Mouse (Mus musculus) midbrain, postnatal 0 days (tissue): ENCODE measurements around the gene Mob1a. TPM values are rescaled to one million over a fixed set of nuclear protein-coding genes. Genes with fewer than 3 reads are reported as not detected.

ENCODE experiments used
- ATAC-seq: fragments of 200-750 bp; cut with Nextera tagmentation; 2 replicates; pipeline ENCODE4 v1.8.0; 2017; ENCODE audit warnings: moderate number of reproducible peaks, mild to moderate bottlenecking, moderate TSS enrichment, moderate library complexity; ENCODE audit not compliant: low FRiP score
- DNase-seq: peaks from one replicate; pipeline ENCODE4 v3.0.0-alpha.2; 2015; ENCODE audit warnings: low spot score
- H3K27ac ChIP-seq: fragments of 300-500 bp; sonication (generic); 2 replicates; pipeline ENCODE4 v1.5.1; 2014; ENCODE audit warnings: low read depth, mild to moderate bottlenecking, low read length, mixed read lengths
- H3K27me3 ChIP-seq: fragments of 300-500 bp; sonication (generic); 2 replicates; pipeline ENCODE4 v1.6.1; 2014; ENCODE audit warnings: low read length, control low read depth, mixed read lengths; ENCODE audit not compliant: insufficient read depth
- H3K36me3 ChIP-seq: fragments of 300-500 bp; sonication (generic); 2 replicates; pipeline ENCODE4 v1.6.1; 2014; ENCODE audit warnings: low read length, control low read depth, mixed read lengths; ENCODE audit not compliant: insufficient read depth
- H3K4me1 ChIP-seq: fragments of 300-500 bp; sonication (generic); 2 replicates; pipeline ENCODE4 v1.6.1; 2014; ENCODE audit warnings: mild to moderate bottlenecking, control low read depth, antibody characterized with exemption, low read length, mixed read lengths; ENCODE audit not compliant: insufficient read depth
- H3K4me2 ChIP-seq: fragments of 300-500 bp; sonication (generic); 2 replicates; pipeline ENCODE4 v1.6.1; 2014; ENCODE audit warnings: low read depth, mild to moderate bottlenecking, low read length, mixed read lengths; ENCODE audit not compliant: poor library complexity, severe bottlenecking
- H3K4me3 ChIP-seq: fragments of 300-500 bp; sonication (generic); 2 replicates; pipeline ENCODE4 v1.5.1; 2014; ENCODE audit warnings: low read depth, mild to moderate bottlenecking, low read length, moderate library complexity
- H3K9ac ChIP-seq: fragments of 300-500 bp; sonication (generic); replicated peaks from 2 replicates; pipeline ENCODE4 v1.6.1; 2014; ENCODE audit warnings: mild to moderate bottlenecking, low read length, moderate library complexity, mixed read lengths; ENCODE audit not compliant: poor library complexity, severe bottlenecking
- H3K9me3 ChIP-seq: fragments of 300-500 bp; sonication (generic); 2 replicates; pipeline ENCODE4 v1.6.1; 2016; ENCODE audit warnings: low read length, control low read depth
- CTCF ChIP-seq: IDR thresholded peaks from 2 replicates; pipeline ENCODE4 v1.5.1; 2016; ENCODE audit warnings: antibody characterized with exemption, mild to moderate bottlenecking
- WGBS: fragments of 180-500 bp; shearing (Covaris S2); extraction: QIAGEN DNeasy Blood & Tissue Kit; methylation state at CpG from one replicate; pipeline ENCODE4 v1.1.7; 2014; 5-methylcytosine and 5-hydroxymethylcytosine counted together
- polyA plus RNA-seq: library from polyadenylated mRNA; unstranded; fragments of >200 nt; fragmentation: Nextera tagmentation; extraction: Ambion mirVana; gene quantifications from 2 replicates; pipeline ENCODE4 v1.2.1, GENCODE M21; 2015
- total RNA-seq: library from RNA; depleted of rRNA; stranded (reverse); fragments of >200 nt; gene quantifications from 2 replicates; pipeline ENCODE4 v1.2.3, GENCODE M21; 2014

Gene Mob1a
- total and polyA plus RNA-seq, 2 experiments from 2014 or later = 8.7 to 23.2 TPM

- Histone ChIP-seq H3K27me3 (no peaks in the 10 kb centered on the region), H3K27ac (no peak overlapping the region), H3K9me3 (no peaks in the 10 kb centered on the region), H3K4me1 (no peaks in the 10 kb centered on the region), H3K9ac (no peak overlapping the region), H3K4me2 (no peak overlapping the region), H3K36me3 (peaks cover 15% of the 10 kb centered on the region; the same call in 1 of the 2 replicates), H3K4me3 (no peak overlapping the region)
- DNase-seq (no peak), ATAC-seq (no peak)
- no peak for TF ChIP-seq CTCF
- 86% methylated on average over 2 of the region's 2 CpGs for whole genome bisulfite sequencing
These were observed 24.5 kb upstream of the Mob1a start for GRCm38 (mm10) chr6:83301294-83301693.

GRCm38 (mm10) chr6:83302264-83302663 is 23.6 kb upstream of the Mob1a start:
- no peak for TF ChIP-seq CTCF
- H3K27ac ChIP-seq = no peak overlapping the region
- 79% methylated on average over 5 of the region's 5 CpGs for WGBS

GRCm38 (mm10) chr6:83309017-83309416 is 16.8 kb upstream of the Mob1a start:
- H3K4me1 ChIP-seq = no peaks in the 10 kb centered on the region
- no peak overlapping the region for H3K9ac ChIP-seq
- H3K36me3 ChIP-seq = peaks cover 58% of the 10 kb centered on the region
- no peaks in the 10 kb centered on the region for H3K9me3 ChIP-seq
- H3K4me2 ChIP-seq = no peak overlapping the region
- DNase-seq (no peak), ATAC-seq (no peak)
- TF ChIP-seq CTCF = 0 out of 2 replicates have a peak, but pooled peaks have one; percentile 8
- H3K27me3 ChIP-seq = no peaks in the 10 kb centered on the region
- no peak overlapping the region for H3K27ac ChIP-seq
- WGBS = 92% methylated on average over 7 of the region's 7 CpGs
- no peak overlapping the region for H3K4me3 ChIP-seq

More at GRCm38 (mm10) chr6:83302264-83302663, 23.6 kb upstream of the Mob1a start:
- ATAC-seq (no peak), DNase-seq (peak; percentile 64)
- peaks cover 23% of the 10 kb centered on the region for H3K36me3 ChIP-seq
- H3K4me2 ChIP-seq = no peak overlapping the region
- H3K4me1 ChIP-seq = no peaks in the 10 kb centered on the region
- H3K4me3 ChIP-seq = no peak overlapping the region
- H3K9ac ChIP-seq = no peak overlapping the region
- no peaks in the 10 kb centered on the region for H3K27me3 ChIP-seq
- H3K9me3 ChIP-seq = no peaks in the 10 kb centered on the region

GRCm38 (mm10) chr6:83311206-83311605 is 14.6 kb upstream of the Mob1a start:
- no peaks in the 10 kb centered on the region for H3K9me3 ChIP-seq
- ATAC-seq = no peak
- 93% methylated on average over 11 of the region's 11 CpGs for WGBS
- no peak overlapping the region for H3K9ac ChIP-seq
- no peak for TF ChIP-seq CTCF
- H3K4me3 ChIP-seq = no peak overlapping the region
- peaks cover 45% of the 10 kb centered on the region for H3K36me3 ChIP-seq
- no peaks in the 10 kb centered on the region for H3K4me1 ChIP-seq
- no peaks in the 10 kb centered on the region for H3K27me3 ChIP-seq
- no peak overlapping the region for H3K27ac ChIP-seq
- H3K4me2 ChIP-seq = no peak overlapping the region
- DNase-seq = no peak

GRCm38 (mm10) chr6:83312021-83312420 is 13.8 kb upstream of the Mob1a start:
- H3K4me1 ChIP-seq = peaks cover 3% of the 10 kb centered on the region; the same call in 1 of the 2 replicates
- no peak overlapping the region for H3K9ac ChIP-seq
- H3K9me3 ChIP-seq = no peaks in the 10 kb centered on the region
- no peak for DNase-seq
- WGBS = 93% methylated on average over 7 of the region's 7 CpGs
- ATAC-seq = no peak
- H3K4me2 ChIP-seq = no peak overlapping the region
- no peak for TF ChIP-seq CTCF
- no peaks in the 10 kb centered on the region for H3K27me3 ChIP-seq
- peaks cover 37% of the 10 kb centered on the region; the same call in 1 of the 2 replicates for H3K36me3 ChIP-seq
- H3K4me3 ChIP-seq = no peak overlapping the region
- H3K27ac ChIP-seq = no peak overlapping the region

- Histone ChIP-seq H3K36me3 (peaks cover 36% of the 10 kb centered on the region; the same call in 1 of the 2 replicates), H3K9ac (no peak overlapping the region), H3K27me3 (no peaks in the 10 kb centered on the region), H3K9me3 (no peaks in the 10 kb centered on the region), H3K4me2 (no peak overlapping the region), H3K4me3 (no peak overlapping the region), H3K4me1 (peaks cover 3% of the 10 kb centered on the region; the same call in 1 of the 2 replicates), H3K27ac (no peak overlapping the region)
- DNase-seq (no peak), ATAC-seq (no peak)
- WGBS = 85% methylated on average over 8 of the region's 8 CpGs
- no peak for TF ChIP-seq CTCF
These were observed 13.3 kb upstream of the Mob1a start for GRCm38 (mm10) chr6:83312514-83312913.
